Mouse (Mus musculus): ENCODE data around the gene Lrp6.

- TF ChIP-seq GATA1 (IDR thresholded peaks at IDR 0.05; ENCODE audit: low read length) = no peak
- no peak for TF ChIP-seq TAL1 (IDR thresholded peaks at IDR 0.05; ENCODE audit: low read length)
Measured at GRCm38 (mm10) chr6:134450661-134451119, 116.1 kb downstream of the Lrp6 start.

Data from erythroblast, embryonic 14.5 days (primary cell).